Mouse (Mus musculus) CH12.LX (cell line): ENCODE measurements at regions not wholly inside any gene's neighbourhood (a gene's known extent, or its start where the extent isn't known, plus 50 kb on each side); places are given as distances from the start of the nearest gene placed in this dataset.

ENCODE experiments used
- DNase-seq: peaks from one replicate; pipeline ENCODE4 v3.0.0-alpha.2; 2013; ENCODE audit errors: extremely low read depth
- H3K27ac ChIP-seq: 2 replicates; pipeline ENCODE4 v1.5.1; 2012; ENCODE audit warnings: low read depth, mild to moderate bottlenecking, control low read depth, moderate library complexity; ENCODE audit not compliant: insufficient read depth
- H3K27me3 ChIP-seq: replicated peaks from 2 replicates; pipeline ENCODE3; 2012; ENCODE audit warnings: inconsistent platforms
- H3K36me3 ChIP-seq, 2 experiments: replicated peaks in 1 of 2; 2 replicates each; pipeline versions ENCODE3 to v1.6.1; 2012; ENCODE audit warnings: inconsistent platforms in 1 of 2, low read length in 1 of 2, mild to moderate bottlenecking in 1 of 2, mixed read lengths in 1 of 2, moderate library complexity in 1 of 2; ENCODE audit not compliant: control insufficient read depth in 1 of 2, insufficient read depth in 1 of 2
- H3K4me1 ChIP-seq, 2 experiments: 2 replicates each; pipeline ENCODE4 v1.6.1; 2012; ENCODE audit warnings: inconsistent platforms in 1 of 2, moderate library complexity in 1 of 2; ENCODE audit not compliant: insufficient read depth in 2 of 2, control insufficient read depth in 1 of 2
- H3K4me2 ChIP-seq: 2 replicates; pipeline ENCODE4 v1.6.1; 2012; ENCODE audit warnings: low read depth, mild to moderate bottlenecking, control low read depth; ENCODE audit not compliant: poor library complexity, insufficient read depth, severe bottlenecking
- H3K4me3 ChIP-seq, 3 experiments: fragments of 150-350 bp in 1 of 3; sonication (generic) in 1 of 3; replicated peaks in 1 of 3; 2 replicates each; pipeline versions ENCODE3 to v1.5.1; 2011 to 2012; ENCODE audit warnings: low read depth in 2 of 3, low read length in 2 of 3, mild to moderate bottlenecking in 2 of 3, moderate library complexity in 2 of 3, control low read depth in 1 of 3, improper control_type of control experiment in 1 of 3, inconsistent platforms in 1 of 3, mixed read lengths in 1 of 3; ENCODE audit not compliant: poor library complexity in 1 of 3
- H3K79me2 ChIP-seq: replicated peaks from 2 replicates; pipeline ENCODE4 v1.6.1; 2012; ENCODE audit warnings: mild to moderate bottlenecking, moderate library complexity; ENCODE audit not compliant: control insufficient read depth, poor library complexity, insufficient read depth, severe bottlenecking; ENCODE audit errors: extremely low read depth
- H3K9ac ChIP-seq: 2 replicates; pipeline ENCODE4 v1.6.1; 2012; ENCODE audit warnings: low read depth, mild to moderate bottlenecking, control low read depth, moderate library complexity; ENCODE audit not compliant: insufficient read depth
- H3K9me3 ChIP-seq: replicated peaks from 2 replicates; pipeline ENCODE3; 2012; ENCODE audit warnings: low read length, inconsistent platforms, mixed read lengths
- BHLHE40 ChIP-seq: IDR thresholded peaks from 2 replicates; pipeline ENCODE4 v1.6.1; 2011; ENCODE audit warnings: mild to moderate bottlenecking, low read depth, low read length, improper control_type of control experiment
- CHD2 ChIP-seq: IDR thresholded peaks from 2 replicates; pipeline ENCODE4 v1.6.1; 2011; ENCODE audit warnings: low read length, improper control_type of control experiment
- CTCF ChIP-seq, 2 experiments: IDR thresholded peaks in 1 of 2; conservative IDR thresholded peaks in 1 of 2; 2 replicates each; pipeline ENCODE4 v1.5.1; 2011 to 2012; ENCODE audit warnings: low read depth in 2 of 2, low read length in 2 of 2, improper control_type of control experiment in 1 of 2, inconsistent platforms in 1 of 2, mild to moderate bottlenecking in 1 of 2, moderate library complexity in 1 of 2
- E2F4 ChIP-seq: IDR thresholded peaks from 2 replicates; pipeline ENCODE4 v1.6.1; 2011; ENCODE audit warnings: low read depth, low read length, improper control_type of control experiment; ENCODE audit not compliant: insufficient replicate concordance
- ELF1 ChIP-seq: IDR thresholded peaks from 2 replicates; pipeline ENCODE4 v1.6.1; 2014; ENCODE audit warnings: low read depth, mild to moderate bottlenecking, inconsistent platforms, low read length, improper control_type of control experiment
- ETS1 ChIP-seq: conservative IDR thresholded peaks from 2 replicates; pipeline ENCODE4 v1.6.1; 2012; ENCODE audit warnings: low read depth, mild to moderate bottlenecking, inconsistent platforms, low read length, improper control_type of control experiment, moderate library complexity
- GABPA ChIP-seq: IDR thresholded peaks from 2 replicates; pipeline ENCODE4 v1.6.1; 2012; ENCODE audit warnings: low read depth, low read length, improper control_type of control experiment, inconsistent platforms; ENCODE audit not compliant: insufficient replicate concordance
- IRF4 ChIP-seq: IDR thresholded peaks from 2 replicates; pipeline ENCODE4 v1.6.1; 2014; ENCODE audit warnings: low read depth, mild to moderate bottlenecking, inconsistent platforms, low read length, improper control_type of control experiment
- JUN ChIP-seq: IDR thresholded peaks from 2 replicates; pipeline ENCODE4 v1.6.1; 2011; ENCODE audit warnings: low read depth, mild to moderate bottlenecking, low read length, improper control_type of control experiment, moderate library complexity; ENCODE audit not compliant: insufficient read depth
- JUND ChIP-seq: conservative IDR thresholded peaks from 2 replicates; pipeline ENCODE4 v1.6.1; 2011; ENCODE audit warnings: low read depth, low read length, improper control_type of control experiment
- MAFK ChIP-seq: IDR thresholded peaks from 2 replicates; pipeline ENCODE4 v1.6.1; 2011; ENCODE audit warnings: low read length, improper control_type of control experiment; ENCODE audit not compliant: insufficient replicate concordance
- MAX ChIP-seq: IDR thresholded peaks from 2 replicates; pipeline ENCODE4 v1.6.1; 2011; ENCODE audit warnings: low read length, improper control_type of control experiment
- MAZ ChIP-seq: IDR thresholded peaks from 2 replicates; pipeline ENCODE4 v1.6.1; 2012; ENCODE audit warnings: low read depth, mild to moderate bottlenecking, inconsistent platforms, low read length, improper control_type of control experiment, moderate library complexity
- MXI1 ChIP-seq: IDR thresholded peaks from 2 replicates; pipeline ENCODE4 v1.6.1; 2011; ENCODE audit warnings: mild to moderate bottlenecking, low read depth, low read length, improper control_type of control experiment
- NRF1 ChIP-seq: IDR thresholded peaks from 2 replicates; pipeline ENCODE4 v1.6.1; 2014; ENCODE audit warnings: low read depth, mild to moderate bottlenecking, inconsistent platforms, low read length, improper control_type of control experiment, moderate library complexity
- PAX5 ChIP-seq: IDR thresholded peaks from 2 replicates; pipeline ENCODE4 v1.6.1; 2012; ENCODE audit warnings: low read length, inconsistent platforms, mixed read lengths
- POLR2A ChIP-seq: IDR thresholded peaks from 2 replicates; pipeline ENCODE4 v1.6.1; 2011; ENCODE audit warnings: low read depth, mild to moderate bottlenecking, improper control_type of control experiment, low read length
- POLR2AphosphoS2 ChIP-seq: IDR thresholded peaks from 2 replicates; pipeline ENCODE4 v1.6.1; 2011; ENCODE audit warnings: low read depth, low read length, improper control_type of control experiment
- RAD21 ChIP-seq: IDR thresholded peaks from 2 replicates; pipeline ENCODE4 v1.6.1; 2011; ENCODE audit warnings: low read depth, mild to moderate bottlenecking, low read length, improper control_type of control experiment, moderate library complexity
- RCOR1 ChIP-seq: conservative IDR thresholded peaks from 2 replicates; pipeline ENCODE4 v1.6.1; 2012; ENCODE audit warnings: low read depth, mild to moderate bottlenecking, inconsistent platforms, low read length, improper control_type of control experiment
- SIN3A ChIP-seq: IDR thresholded peaks from 2 replicates; pipeline ENCODE4 v1.6.1; 2012; ENCODE audit warnings: low read length, improper control_type of control experiment, inconsistent platforms
- SMC3 ChIP-seq: IDR thresholded peaks from 2 replicates; pipeline ENCODE4 v1.6.1; 2011; ENCODE audit warnings: low read depth, low read length, improper control_type of control experiment
- TBP ChIP-seq: conservative IDR thresholded peaks from 2 replicates; pipeline ENCODE4 v1.6.1; 2011; ENCODE audit warnings: low read depth, low read length, improper control_type of control experiment
- TCF12 ChIP-seq: IDR thresholded peaks from 2 replicates; pipeline ENCODE4 v1.6.1; 2014; ENCODE audit warnings: low read depth, mild to moderate bottlenecking, inconsistent platforms, low read length, improper control_type of control experiment
- UBTF ChIP-seq: IDR thresholded peaks from 2 replicates; pipeline ENCODE4 v1.6.1; 2012; ENCODE audit warnings: low read depth, mild to moderate bottlenecking, inconsistent platforms, low read length, improper control_type of control experiment, moderate library complexity
- USF1 ChIP-seq: IDR thresholded peaks from 2 replicates; pipeline ENCODE4 v1.6.1; 2014; ENCODE audit warnings: low read depth, mild to moderate bottlenecking, inconsistent platforms, low read length, improper control_type of control experiment
- USF2 ChIP-seq: conservative IDR thresholded peaks from 2 replicates; pipeline ENCODE4 v1.6.1; 2011; ENCODE audit warnings: low read depth, low read length, improper control_type of control experiment
- ZKSCAN1 ChIP-seq: IDR thresholded peaks from 2 replicates; pipeline ENCODE4 v1.6.1; 2012; ENCODE audit warnings: low read depth, inconsistent platforms, low read length, improper control_type of control experiment, borderline replicate concordance
- ZMIZ1 ChIP-seq: IDR thresholded peaks from 2 replicates; pipeline ENCODE4 v1.6.1; 2012; ENCODE audit warnings: low read depth, mild to moderate bottlenecking, inconsistent platforms, low read length, improper control_type of control experiment
- ZNF384 ChIP-seq: IDR thresholded peaks from 2 replicates; pipeline ENCODE4 v1.6.1; 2012; ENCODE audit warnings: low read depth, low read length, improper control_type of control experiment, inconsistent platforms
- dilution Hi-C: fragments of 300-500 bp; cut with MboI; formaldehyde crosslinking; loops from 2 replicates; pipeline ENCODE4 v1.14.3; 2020; ENCODE audit warnings: low sequenced_read_pairs; ENCODE audit not compliant: extremely low pct_unique_long_range_greater_than_20kb, extremely low pct_ligation_motif_present
- in situ Hi-C: fragments of 300-500 bp; cut with MboI; formaldehyde crosslinking; loops from 3 replicates; pipeline ENCODE4 v1.14.3; 2019; ENCODE audit warnings: low sequenced_read_pairs, low pct_ligation_motif_present, low pct_unique_long_range_greater_than_20kb, mixed read lengths

DNA sequence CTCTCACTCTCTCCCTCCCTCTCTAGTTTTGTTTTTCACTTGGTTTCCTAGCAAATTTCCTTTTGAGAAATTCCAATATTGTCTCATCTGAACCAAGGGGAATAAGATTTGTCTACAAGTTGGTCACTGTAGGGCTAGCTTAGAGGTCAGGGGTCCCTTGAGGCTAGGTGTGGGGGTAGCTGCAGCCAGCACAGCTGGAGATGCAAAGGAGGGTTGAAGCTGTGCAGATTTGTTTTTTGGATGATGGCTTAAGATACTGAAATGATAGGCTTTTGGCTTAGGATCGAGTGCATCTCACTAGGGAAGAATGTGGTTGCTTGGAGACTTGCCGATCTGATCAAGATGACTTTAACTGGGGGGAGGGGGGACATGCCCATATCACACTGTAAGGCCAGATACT, 88.3 kb upstream of the Tmem28 start:
- H3K27ac ChIP-seq, result no peak overlapping the region
- no peak for DNase-seq
- no peaks in the 10 kb centered on the region for H3K9me3 ChIP-seq
- no peaks in the 10 kb centered on the region for H3K4me1 ChIP-seq
- in situ Hi-C loops (no loop called here), dilution Hi-C loops (no loop called here)
- TF ChIP-seq ZNF384, result no peak
- no peak for TF ChIP-seq JUN
- TF ChIP-seq MAZ, result no peak
- no peak for TF ChIP-seq SIN3A
- no peak for TF ChIP-seq NRF1
- no peak for TF ChIP-seq CHD2
- TF ChIP-seq JUND, result no peak
- TF ChIP-seq MXI1, result no peak
- no peak for TF ChIP-seq CTCF (conservative IDR thresholded peaks at IDR 0.05 in 1 of 2, IDR thresholded peaks at IDR 0.05 in 1 of 2; ENCODE audit: low read depth in 2 of 2, low read length in 2 of 2)
- no peak for TF ChIP-seq POLR2A
- TF ChIP-seq TBP, result no peak
- TF ChIP-seq BHLHE40, result no peak
- TF ChIP-seq UBTF, result no peak
- no peak for TF ChIP-seq MAX
- TF ChIP-seq ELF1, result no peak
- no peak for TF ChIP-seq RAD21
- no peak overlapping the region for H3K4me3 ChIP-seq
- no peaks in the 10 kb centered on the region for H3K36me3 ChIP-seq
- H3K79me2 ChIP-seq, result no peaks in the 10 kb centered on the region
- no peak overlapping the region for H3K9ac ChIP-seq
- no peaks in the 10 kb centered on the region for H3K27me3 ChIP-seq
- no peak overlapping the region for H3K4me2 ChIP-seq

DNA sequence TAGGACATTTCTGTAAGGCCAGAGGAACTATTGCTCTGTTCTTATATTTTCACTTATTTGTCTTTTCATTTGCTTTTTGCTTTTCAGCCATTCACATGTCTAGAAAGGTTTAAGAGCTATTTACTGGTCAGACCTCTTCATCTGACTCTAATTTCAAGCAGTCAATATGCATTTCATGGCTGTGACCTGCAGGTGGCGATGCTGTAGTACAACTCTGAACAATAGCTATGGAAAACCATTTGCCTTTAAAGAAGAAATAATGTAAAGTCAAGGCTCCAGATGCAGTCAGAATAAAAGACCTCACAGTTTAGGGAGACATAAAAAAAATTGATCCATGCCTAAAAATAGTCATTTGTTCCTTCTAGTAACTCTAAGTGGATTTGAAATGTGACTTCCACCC, 95.7 kb upstream of the Tmem28 start:
- H3K36me3 ChIP-seq, result no peaks in the 10 kb centered on the region
- H3K27ac ChIP-seq, result no peak overlapping the region
- H3K27me3 ChIP-seq, result no peaks in the 10 kb centered on the region
- no peak for TF ChIP-seq TBP
- TF ChIP-seq RCOR1, result no peak
- no peak for TF ChIP-seq USF2
- TF ChIP-seq USF1, result no peak
- peak in 1 of 2 experiments; percentile 51; a peak in 2 of 4 replicates for TF ChIP-seq CTCF (conservative IDR thresholded peaks at IDR 0.05 in 1 of 2, IDR thresholded peaks at IDR 0.05 in 1 of 2; ENCODE audit: low read depth in 2 of 2, low read length in 2 of 2)
- TF ChIP-seq CHD2, result no peak
- no peak for TF ChIP-seq MAFK
- TF ChIP-seq ETS1, result no peak
- TF ChIP-seq ZMIZ1, result no peak
- peak; percentile 35; the same call in 1 of the 2 replicates for TF ChIP-seq SMC3
- TF ChIP-seq IRF4, result no peak
- TF ChIP-seq JUND, result no peak
- TF ChIP-seq UBTF, result no peak
- TF ChIP-seq ELF1, result no peak
- peak; percentile 51 for TF ChIP-seq RAD21
- no peak for TF ChIP-seq MAZ
- no peak for TF ChIP-seq SIN3A
- TF ChIP-seq E2F4, result no peak
- no peak for TF ChIP-seq ZKSCAN1
- no peak for TF ChIP-seq PAX5
- TF ChIP-seq POLR2AphosphoS2, result no peak
- no peak for TF ChIP-seq GABPA
- TF ChIP-seq TCF12, result no peak
- no peak overlapping the region for H3K4me3 ChIP-seq
- no peak overlapping the region for H3K9ac ChIP-seq
- H3K4me1 ChIP-seq, result no peaks in the 10 kb centered on the region
- dilution Hi-C loops (no loop called here), in situ Hi-C loops (no loop called here)
- peak; percentile 20 for DNase-seq
- H3K4me2 ChIP-seq, result no peak overlapping the region
- H3K79me2 ChIP-seq, result no peaks in the 10 kb centered on the region
- H3K9me3 ChIP-seq, result no peaks in the 10 kb centered on the region
